Mouse (Mus musculus): ENCODE data around the gene Ftl1.

DNA sequence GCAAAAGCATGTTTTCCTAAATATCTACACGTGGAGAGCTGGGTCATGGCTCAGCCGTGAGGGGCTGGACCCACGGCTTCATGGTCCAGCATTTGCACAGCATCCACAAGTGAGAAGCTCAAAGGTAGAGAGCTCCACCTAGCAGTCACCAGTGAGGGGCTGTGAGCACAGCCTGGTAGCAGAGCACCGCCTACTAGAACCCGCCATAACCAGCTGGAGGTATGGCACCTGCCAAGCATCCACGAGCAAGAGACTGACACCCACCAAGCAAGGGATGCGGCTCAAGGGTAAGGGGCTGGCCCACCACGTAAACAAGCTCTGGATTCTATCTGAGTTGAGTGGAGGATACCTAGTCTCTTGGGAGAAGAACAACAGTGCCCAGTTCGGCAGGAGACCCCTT, 5.9 kb upstream of the Ftl1 start:
- TF ChIP-seq CTCF (IDR thresholded peaks at IDR 0.05) (0 out of 2 replicates have a peak, but pooled peaks have one; percentile 14), POLR2A (IDR thresholded peaks at IDR 0.05; ENCODE audit: insufficient read depth, low read depth, low read length) (no peak), EP300 (IDR thresholded peaks at IDR 0.05; ENCODE audit: insufficient read depth, low read depth, low read length) (no peak)
